Mouse (Mus musculus) ES-E14 (cell line): ENCODE measurements around the gene Zfp697.
"Not testable (repeated sequence)": the region's sequence is repeated elsewhere in the genome, so short reads cannot be mapped to it uniquely, and the experiment has no call there.

Experiments
- CHD2 ChIP-seq: IDR thresholded peaks from 2 replicates; pipeline ENCODE4 v1.6.1; 2014; ENCODE audit warnings: mild to moderate bottlenecking, low read depth, low read length, inconsistent platforms
- HCFC1 ChIP-seq: IDR thresholded peaks from 2 replicates; pipeline ENCODE4 v1.6.1; 2012; ENCODE audit warnings: low read length, inconsistent platforms, borderline replicate concordance; ENCODE audit not compliant: insufficient read depth
- ZC3H11A ChIP-seq: IDR thresholded peaks from 2 replicates; pipeline ENCODE4 v1.6.1; 2012; ENCODE audit warnings: low read depth, mild to moderate bottlenecking, inconsistent platforms, low read length, borderline replicate concordance

DNA sequence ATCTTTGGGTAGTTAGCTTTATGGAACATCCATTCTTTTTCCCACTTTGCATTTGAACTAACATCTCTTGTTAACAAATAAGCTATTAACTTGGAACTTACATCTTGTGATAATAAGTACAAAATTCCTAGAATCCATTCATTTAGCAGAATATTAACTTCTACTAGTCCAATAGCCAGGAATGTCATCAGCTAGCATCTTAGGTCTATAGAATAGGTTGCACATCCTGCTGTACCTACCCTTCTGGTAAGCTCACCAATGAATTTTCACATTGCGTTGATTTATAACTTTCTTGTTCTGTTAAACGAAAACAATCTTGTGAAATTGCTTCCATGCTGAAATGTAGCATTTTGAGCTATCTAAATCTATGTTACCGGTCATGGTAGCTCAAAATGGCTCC is 182.6 kb downstream of the Zfp697 start:
- not testable (repeated sequence) for TF ChIP-seq HCFC1, ZC3H11A, CHD2
